Comparison of ENCODE assay signal across 10 mouse cellular contexts in the genomic region with DNA sequence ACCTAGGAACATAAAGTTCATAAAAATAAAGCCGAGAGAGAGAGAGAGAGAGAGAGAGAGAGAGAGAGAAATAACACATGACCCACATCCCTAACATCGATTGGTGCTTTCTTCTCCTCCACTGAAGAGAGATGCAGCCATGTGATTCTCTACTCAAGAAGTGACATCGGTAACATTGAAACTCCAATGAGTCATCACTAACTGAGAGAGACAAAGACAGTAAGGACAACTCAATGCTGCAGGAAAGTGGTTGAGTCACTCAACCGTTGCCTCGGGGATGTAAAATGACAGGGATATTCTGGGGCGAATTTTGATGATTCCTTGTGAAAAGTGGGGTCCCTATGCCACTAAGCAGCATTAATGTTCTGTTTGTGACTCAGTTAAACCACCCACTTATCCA. TPM values are rescaled to one million over a fixed set of nuclear protein-coding genes. Genes with fewer than 3 reads are reported as not detected.
"Had no signal": no experiment of that assay in that cellular context is flagged by ENCODE, and none has a peak within 500 bp of the region (broad histone marks: within the 10 kb centered on the region; RNA-seq: fewer than 3 reads in every experiment).

No protein-coding gene starts in this region.

- DNase-seq: lung, adult 18-20 months; lung, embryonic 14.5 days; lung, postnatal 10 days; lung, postnatal 4 days; midbrain, embryonic 14.5 days; right cerebral cortex, postnatal 14 days; thymus, adult 2 months; thymus, postnatal 25 days; thymus, postnatal 4 days had no signal

RNA-seq across cellular contexts. Expression of gene Myo1b, which starts 54.3 kb away (rescaled TPM):
- total RNA-seq: megakaryocyte-erythroid progenitor cell, adult 5-6 weeks had no signal
